Mouse (Mus musculus): ENCODE results near the gene Sept9.

The Sept9 gene

DNA sequence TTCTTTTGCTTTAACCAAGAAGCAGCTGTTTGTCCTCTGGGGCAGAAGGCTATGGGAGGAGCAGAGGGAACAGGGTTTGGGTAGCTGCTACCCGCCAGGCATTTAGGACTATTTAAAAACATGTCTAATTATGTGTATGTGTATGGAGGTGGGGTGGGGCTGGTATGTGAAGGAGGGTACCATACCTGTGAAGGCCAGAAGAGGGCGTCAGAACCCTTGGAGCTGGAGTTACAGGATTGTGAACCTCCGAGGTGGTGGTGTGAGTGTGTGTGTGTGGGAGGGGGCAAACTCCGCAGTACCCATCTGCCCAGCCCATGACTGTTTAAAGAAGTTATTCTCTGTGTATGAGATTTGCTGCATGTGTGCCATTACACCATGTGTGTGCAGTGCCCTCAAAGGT, 25.3 kb downstream of the Sept9 start:
- no peak for DNase-seq

DNA sequence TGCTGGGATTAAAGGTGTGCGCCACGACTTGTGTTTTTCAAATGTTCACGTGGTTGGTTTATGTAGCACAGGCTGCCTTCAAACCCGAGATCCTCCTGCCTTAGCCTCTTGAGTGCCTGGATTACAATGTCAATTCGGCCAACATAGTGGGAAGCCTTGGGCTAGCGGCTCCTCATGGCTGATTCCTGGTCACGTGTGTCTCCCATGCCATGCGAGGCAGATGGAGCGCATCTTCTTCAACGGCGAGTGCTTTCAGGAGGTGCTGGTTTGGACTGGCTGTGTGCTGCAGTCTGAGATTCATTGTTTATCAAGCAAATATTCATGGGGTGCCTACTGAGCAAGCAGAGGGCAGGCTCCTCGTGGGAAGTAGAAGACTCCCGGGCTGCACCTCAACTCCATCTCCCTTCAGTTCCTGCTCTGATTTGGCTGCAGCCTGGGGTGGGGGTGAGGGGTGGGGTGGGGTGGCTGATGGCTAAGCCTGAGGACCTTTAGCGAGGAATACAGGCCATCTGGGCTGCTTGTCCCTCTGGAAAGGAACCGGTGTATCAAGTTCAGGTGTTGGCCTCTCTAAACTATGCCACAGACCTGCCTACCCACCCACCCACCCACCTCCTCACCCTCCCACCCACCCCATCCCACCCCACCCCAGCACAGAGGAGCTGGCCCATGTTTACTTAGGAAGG, 26.2 kb downstream of the Sept9 start:
- DNase-seq = no peak

DNA sequence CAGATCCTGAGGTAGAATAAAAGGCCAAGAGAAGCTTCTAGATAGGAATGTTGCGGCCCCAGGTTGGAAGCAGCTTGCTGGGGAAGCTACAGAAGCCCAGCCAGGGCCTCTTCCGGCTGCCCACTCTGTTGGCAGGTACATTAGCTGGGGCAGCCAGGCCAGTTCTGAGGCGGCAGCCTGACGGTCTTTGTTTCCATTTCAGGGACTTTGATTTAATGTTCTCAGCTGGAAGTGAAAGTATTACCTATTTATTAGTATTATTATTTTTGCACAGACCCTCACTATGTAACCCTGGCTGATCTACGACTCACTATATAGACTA, 26.7 kb downstream of the Sept9 start:
- DNase-seq = no peak

DNA sequence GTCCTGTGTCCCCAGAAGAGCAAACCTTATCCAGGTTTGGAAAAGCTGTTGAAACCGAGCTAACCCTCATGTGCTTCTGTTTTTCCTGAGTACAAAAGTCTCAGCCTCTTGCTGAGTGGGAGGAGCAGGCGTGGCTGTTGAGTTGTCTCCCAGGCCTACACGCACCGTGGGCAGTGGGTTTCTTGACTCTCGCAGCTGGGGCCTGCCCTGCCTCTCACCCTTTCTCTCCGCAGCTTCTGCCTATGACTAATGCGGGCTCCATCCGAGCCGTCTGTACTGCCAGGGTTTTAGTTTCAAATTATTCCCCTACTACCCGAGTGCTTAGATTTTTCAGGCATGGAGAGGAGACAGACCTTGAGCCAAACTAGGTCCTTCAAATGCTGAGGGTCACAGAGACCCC, 28.7 kb downstream of the Sept9 start:
- no peak for DNase-seq

DNA sequence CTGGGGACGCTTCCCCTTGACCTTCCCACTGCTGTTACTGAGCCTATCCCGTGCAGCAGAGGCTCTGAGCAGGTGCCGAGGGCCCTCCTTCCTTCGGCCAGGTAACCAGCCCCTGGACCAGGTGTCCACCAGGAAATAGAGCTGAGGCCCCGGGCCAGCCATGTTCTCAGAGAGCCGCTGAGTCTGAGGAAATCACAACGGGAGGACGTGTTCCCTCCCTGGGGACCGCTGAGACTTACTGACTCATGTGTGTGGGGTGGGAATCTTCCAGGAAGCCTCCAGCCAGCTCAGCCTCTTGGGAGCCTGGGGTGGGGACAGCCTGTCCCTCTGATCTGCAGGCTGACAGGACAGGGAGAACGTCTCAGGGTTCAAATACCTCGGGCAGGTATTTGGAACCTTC, 32.1 kb downstream of the Sept9 start:
- DNase-seq = peak; percentile 99

DNA sequence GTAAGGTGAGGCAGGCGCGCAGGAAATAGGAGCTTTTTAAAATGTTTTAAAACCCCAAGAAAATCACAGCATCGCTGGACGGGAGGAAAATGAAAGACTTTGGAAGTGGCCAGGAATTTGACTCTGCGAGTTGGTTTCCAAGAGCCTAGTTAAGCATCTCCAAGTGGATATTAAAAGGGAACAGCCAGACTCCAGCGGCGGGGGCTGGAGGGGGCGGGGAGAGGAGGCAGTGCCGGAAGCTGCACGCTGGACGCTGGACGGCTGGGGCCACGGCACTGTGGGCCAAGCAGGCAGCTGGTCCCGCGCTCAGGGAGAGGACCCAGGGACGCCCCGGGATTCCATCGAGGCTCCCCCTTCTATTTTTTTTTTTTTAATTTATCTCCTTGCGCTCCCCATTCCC, 32.6 kb downstream of the Sept9 start:
- peak; percentile 98 for DNase-seq

DNA sequence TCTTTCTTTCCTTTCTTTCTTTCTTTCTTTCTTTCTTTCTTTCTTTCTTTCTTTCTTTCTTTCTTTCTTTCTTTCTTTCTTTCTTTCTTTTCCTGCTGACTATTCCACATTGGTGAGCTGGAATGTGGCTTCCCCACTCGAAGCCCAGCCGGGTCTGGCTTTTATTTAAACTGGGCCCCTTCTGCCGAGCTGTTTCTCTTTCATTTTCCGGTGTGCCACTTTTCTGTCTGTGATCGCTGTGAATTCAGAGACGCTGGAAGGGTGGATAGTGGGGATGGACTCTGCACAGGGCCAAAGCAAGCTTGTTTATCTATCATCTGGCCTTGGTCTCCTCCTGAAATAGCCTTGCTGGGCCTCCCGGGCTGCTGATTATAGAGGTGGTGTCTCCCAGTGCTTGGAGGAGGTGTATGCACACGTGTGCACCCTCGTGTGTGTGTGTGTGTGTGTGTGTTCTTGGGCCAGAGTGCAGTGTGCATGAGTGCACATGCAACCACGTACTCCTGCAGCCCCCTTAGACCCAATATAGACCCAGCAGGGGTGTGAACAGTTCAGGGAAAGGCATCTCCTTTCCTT, 33.5 kb downstream of the Sept9 start:
- peak; percentile 91 for DNase-seq

DNA sequence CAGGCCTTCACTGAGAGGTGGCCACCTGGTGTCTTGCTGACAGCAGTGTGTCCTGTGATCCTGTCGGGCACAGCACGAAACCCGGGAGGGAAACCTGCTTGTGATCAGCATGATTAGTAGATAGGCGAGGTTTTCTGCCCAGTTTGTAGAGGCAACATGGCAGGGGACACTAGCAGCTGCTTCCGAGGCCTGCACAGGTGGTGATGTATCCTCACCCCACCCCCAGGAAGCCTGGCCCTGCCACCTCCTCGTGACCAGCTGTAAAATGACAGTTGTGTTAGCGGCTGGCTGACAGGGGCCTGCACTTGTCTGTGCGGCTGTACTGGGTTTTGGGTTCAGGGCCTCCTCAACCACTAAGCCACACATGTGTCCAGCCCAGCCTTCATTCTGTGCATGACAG, 34.4 kb downstream of the Sept9 start:
- DNase-seq = no peak

DNA sequence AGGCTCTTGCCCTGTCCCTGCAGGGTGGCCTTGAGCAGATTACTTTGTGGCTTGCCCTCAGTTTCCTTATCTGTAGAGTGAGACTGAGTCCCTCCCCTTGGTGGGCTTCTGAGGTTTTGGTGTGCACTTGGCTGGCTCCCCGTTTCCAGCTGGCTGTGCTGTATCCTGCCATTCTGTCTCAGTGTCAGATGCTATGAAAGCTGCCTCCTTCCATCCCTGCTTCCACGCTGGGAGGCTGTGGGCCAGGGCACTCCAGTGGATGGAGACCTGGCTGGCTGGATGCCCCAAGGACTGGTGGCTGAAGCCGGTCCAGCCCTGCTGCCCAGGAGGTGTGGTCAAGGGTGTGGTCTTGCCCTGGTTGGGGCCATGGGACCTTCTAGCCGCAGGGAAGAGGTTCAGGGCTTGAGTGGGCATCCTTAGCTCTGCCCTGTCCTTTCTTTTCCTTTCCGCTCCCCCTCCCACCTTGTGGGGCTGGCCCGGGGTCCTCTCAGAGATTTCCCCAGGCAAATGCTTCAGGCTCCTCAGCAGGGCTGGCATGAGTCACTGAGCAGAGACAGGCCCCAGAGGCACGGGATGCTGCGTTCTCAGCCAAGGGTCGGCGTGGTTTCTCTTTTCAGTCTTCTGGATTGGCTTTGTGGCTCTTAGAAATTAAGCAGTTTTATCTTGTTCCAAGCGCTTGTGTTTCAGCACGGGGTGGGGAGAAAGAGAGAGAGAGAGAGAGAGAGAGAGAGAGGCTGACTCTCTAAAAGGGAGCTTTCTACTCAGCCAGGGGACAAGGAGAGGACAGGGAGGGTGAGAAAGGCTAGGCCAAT, 35.8 kb downstream of the Sept9 start:
- peak; percentile 96 for DNase-seq

DNA sequence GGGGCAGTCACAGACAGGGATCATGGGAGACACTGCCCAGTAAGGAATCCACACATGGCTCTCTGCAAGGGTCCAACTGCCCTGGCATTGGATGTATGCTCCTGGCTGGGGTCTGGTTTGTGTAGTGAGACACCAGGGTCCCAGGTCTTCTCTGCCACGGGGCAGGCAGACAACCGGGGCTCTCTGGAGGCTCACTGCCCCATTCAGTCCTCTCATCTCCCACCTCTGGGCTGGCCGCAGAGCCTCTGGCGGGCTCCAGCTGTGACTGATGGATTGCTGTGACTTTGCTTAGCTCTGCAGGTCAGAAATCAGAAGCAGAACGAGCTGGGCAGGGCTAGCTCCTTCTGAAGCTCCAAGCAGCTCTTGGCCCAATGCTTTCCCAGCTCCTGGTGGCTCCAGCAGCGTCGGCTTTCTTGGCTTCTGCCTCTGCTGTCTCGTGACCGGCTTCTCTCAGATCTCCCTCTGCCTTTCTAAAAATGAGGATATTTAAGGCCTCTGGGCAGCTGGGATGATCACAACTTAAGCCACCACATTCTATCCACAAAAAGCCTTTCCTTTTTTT, 36.5 kb downstream of the Sept9 start:
- DNase-seq = peak; percentile 92

DNA sequence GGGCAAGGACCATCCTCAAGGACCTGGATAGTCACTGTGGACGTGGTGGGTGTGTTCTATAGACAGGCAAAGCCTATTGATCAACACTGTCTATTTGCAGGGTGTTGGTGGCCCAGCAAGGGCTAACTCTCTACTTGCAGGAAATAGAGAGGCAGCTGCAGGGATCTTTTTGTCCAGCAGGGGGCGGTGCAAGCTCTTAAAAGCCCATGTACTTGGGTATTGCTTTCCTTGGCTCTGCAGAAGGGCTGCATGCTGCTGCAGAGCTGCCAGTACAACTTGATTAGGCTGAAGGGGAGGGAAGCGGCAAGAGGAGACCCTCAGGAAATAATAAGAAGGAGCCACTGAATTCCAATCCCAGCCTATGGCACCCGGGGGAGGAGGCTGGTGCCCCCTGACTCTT, 38.7 kb downstream of the Sept9 start:
- peak; percentile 98 for DNase-seq

DNA sequence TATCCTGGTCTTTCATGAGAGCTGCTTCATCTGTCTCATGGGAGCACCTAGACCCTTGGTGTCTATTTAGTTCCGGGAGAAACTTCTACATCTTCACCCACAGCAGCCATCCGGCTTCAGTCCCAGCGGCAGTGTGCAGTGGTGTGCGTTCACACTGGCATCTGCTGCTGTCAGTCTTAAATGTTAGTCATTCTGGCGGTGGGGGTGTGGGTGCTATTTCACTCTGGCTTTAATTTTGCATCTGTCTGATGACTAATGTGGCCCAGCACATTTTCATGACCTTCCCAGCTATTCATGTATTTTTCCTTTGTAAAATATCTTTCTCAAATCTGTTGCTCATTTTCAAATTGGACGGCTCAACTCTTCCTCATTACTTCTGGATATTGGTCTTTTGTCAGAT, 40.2 kb downstream of the Sept9 start:
- DNase-seq = no peak

DNA sequence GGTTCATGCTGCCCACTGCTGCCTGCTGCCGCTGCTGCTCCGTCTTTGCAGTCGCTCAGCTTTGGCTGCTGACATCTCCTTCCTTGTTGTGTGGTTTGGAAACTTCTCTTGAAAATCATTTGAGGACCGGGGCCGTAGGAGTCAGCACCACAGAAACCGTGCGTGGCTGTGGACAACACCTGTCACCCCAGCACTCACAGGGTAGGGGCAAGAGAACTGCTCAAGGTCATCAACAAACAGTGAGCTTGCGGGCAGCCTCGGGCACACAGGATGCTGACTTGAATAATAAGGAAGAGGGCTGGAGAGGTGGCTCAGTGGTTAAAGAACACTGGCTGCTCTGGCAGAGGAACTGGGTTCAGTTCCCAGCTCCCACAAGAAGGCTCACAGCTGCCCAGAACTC, 40.9 kb downstream of the Sept9 start:
- no peak for DNase-seq

DNA sequence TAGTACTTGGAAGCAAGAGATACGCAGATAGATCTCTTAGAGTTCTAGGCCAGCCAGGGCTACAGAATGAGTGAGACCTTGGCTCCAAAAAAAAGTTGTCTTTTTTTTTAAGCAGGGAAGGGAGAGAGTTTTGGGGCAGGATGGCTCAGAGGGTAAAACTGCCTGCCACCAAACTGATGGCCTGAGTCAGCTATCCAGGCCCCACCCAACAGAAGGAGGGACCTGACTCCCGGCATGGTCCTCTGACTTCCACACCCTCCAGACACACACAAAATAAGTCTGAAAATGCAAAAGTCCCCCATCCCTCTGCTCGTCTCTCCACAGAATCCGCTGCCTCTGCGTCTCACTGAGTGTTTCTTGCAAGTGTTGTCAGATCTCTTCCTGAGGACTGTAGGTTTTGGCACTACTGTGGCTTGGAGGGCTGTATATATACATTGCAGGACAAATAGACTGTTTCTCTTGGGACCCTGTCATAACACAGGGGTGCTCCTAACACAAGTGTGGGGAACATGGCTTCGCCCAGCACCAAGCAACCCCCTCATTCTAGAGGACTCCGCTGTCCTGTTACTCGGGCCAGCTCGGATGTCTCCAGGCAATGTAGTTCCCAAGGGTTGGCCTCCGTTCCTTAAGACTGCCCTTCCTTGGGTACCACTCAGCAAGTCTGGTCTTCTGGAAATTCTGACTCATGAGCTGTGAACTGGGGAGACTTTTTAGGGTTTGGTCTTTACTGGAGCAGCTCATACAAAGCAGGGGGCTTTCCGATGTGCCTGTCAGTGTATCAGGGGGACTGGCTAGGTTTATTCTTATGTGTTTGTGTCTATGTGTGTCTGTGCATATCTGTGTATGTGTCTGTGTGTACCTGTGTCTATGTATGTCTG, 41.6 kb downstream of the Sept9 start:
- DNase-seq = peak; percentile 90

DNA sequence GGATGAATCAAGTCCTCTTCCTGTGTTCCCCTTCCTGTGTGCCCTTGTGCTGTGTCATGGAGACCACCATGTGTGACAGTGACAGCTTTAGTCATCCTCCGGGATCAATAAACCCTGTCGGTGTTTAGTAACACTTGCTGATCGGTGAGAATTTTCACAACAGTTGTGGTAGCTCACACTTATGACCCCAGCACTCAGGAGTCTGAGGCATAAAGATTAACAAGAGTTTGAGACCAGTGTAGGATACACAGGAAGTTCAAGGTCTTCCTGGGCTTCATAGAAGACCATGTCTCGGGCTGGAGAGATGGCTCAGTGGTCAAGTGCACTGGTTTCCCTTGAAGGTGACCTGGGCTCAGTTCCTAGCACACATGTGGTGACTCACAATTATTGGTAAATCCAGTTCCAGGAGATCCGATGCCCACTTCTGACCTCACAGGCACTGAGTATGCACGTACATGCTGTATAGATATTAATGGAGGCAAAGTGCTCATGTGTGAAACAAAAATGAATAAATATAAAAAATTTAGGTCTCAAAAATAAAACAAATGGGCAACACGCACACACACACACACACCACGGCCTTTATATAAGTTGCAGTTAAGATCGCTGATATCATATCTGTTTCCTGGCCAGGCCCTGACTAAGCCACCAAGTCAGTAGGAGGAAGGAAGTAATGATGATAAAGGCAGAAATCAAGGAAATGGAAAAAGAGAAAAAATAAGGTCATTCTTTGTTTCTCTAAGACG, 43.1 kb downstream of the Sept9 start:
- DNase-seq = peak; percentile 91

DNA sequence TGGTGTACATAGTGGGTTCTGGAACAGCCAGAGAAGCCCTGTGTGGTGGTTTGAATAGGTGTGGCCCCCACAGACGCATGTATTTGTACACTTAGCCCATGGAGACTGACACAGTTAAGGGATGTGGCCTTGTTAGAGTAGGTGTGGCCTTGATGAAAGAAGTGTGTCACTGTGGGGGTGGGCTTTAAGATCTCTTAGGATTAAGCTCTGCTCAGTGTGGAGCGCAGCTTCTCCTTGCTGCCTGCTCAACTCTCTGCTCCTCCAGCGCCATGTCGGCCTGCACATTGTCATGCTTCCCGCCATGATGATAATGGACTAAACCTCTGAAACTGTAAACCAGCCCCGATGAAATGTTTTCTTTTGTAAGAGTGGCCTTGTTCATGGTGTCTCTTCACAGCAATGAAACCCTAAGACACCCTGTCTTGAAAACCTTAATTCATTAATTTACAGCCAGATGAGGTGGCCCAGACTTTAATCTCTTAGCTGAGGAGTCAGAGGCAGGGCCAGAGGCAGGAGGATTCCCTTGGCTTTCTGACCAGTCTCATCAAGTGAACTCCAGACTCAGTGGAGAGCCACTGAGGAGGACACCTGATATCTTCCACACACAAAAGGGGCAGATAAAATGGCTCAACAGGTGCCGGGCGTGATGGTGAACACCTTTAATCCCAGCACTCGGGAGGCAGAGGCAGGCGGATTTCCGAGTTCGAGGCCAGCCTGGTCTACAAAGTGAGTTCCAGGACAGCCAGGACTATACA, 44.3 kb downstream of the Sept9 start:
- DNase-seq = no peak

DNA sequence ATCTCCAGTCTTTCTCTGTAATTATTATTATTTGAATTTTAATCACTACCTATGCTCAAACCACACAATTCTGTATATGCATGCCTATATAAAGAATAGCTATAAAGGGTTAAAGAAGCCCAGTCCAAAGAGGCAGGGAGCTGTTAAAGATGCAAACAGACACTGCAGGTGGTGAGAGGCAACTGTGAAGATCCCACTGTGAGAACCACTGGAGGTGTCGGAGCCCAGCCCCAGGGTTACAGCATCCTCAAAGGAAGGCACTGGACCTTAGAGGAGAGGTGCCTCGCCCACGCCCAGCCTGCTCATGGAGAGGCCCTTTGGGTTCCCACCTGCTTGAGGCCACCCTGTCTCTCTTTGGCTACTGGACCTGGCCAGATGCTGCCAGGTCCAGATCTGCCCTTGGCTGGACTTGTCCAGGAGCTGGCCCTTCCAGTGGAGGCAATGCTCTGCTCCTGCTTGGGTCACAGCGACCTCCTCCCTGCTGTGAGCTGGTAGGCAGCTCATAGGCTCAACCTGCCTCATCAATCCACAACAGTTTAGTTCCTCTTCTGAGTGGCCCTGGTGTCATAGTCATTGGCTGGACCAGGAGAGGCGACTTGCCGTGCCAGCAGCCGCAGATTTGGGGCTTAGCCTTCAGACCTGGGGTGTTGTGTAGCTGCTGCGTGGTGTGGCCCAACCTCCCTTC, 45.7 kb downstream of the Sept9 start:
- no peak for DNase-seq

DNA sequence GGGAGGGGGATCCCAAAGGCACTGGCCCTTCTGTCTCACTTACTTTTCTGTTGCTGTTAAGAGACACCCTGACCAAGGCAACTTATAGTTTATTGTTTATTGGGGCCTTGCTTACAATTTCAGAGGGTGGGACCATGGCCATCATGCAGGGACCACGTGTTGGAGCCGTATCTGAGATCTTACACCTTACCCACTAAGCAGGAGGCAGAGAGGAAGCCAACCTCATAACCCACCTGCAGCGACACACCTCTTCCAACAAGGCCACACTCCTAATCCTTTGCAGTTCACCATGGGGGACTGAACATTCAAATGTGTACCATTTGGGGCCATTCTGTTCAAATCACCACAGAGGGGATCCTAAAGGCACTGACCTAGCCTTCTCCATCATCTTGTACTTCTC, 46.4 kb downstream of the Sept9 start:
- DNase-seq = no peak

DNA sequence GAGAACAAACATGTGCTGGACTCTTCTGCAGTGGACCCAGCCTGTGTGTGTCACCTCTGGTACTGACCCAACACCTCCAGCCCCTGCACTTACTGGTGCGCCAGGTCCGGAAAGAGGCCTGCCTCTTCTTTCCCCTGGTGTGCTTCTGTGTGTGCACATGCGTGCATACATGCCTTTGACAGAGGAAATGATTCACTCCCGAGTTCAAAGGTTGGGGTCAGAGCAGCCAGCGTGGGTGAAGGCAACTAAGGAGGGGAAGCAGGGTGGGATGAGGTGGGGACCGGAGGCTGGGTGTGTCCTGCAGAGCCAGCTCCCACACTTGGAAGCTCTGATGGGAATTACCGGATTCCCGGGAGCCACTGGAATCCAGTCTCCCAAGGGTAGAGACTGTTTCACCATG, 46.8 kb downstream of the Sept9 start:
- peak; percentile 97 for DNase-seq

DNA sequence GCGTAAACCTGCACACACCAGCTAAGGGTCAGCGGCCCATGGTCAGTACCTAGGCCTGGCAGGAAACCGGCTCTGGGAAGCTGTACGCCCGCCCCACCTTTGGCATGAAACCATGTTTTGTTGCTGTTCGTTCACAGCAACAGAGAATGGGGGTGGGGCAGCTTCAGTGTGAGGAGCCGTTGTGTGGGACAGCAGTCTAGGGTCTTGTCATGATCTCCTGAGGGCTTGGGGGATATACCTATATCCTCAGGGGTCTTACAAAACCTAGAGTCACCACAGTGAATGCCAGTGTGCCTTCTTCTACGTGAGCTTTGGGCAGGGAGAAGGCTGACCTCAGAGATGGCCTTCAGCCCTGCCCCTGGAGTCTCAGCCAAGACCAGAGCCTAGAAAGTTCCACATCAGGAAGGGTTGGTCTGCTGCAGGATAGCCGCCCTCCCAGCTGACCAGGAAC, 47.5 kb downstream of the Sept9 start:
- peak; percentile 99 for DNase-seq

DNA sequence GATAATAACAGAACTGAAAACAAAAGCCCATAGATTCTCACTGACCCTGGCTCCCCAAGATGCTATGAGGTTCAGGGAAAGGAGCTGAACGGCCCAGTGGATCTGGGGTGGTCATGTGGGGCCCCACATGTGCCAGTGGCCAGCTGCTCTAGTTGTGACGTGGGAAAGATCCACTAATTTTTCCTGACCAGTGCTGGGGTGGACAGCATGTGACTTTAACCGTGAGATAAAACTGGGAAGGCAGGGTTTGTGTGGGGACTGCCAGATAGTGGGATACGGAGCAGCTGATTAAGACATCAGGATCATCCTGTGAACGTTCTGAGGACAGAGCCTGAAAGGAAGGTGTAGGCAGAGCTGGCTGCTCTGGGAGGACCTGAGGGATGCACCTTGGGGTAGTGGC, 48.1 kb downstream of the Sept9 start:
- DNase-seq = peak; percentile 95

All from heart, adult 11 months (tissue).